Mouse (Mus musculus) right cerebral cortex, postnatal 10 days (tissue): ENCODE results near the gene Pfkfb2.
A peak's percentile ranks its signal among the peaks of the same experiment; 100 is the strongest.
"Not testable (repeated sequence)": the region's sequence is repeated elsewhere in the genome, so short reads cannot be mapped to it uniquely, and the experiment has no call there.

ENCODE experiments used
- DNase-seq, 2 experiments: peaks; one replicate each; pipeline ENCODE4 v3.0.0; 2021; ENCODE audit warnings: low spot score in 2 of 2

Gene Pfkfb2

DNA sequence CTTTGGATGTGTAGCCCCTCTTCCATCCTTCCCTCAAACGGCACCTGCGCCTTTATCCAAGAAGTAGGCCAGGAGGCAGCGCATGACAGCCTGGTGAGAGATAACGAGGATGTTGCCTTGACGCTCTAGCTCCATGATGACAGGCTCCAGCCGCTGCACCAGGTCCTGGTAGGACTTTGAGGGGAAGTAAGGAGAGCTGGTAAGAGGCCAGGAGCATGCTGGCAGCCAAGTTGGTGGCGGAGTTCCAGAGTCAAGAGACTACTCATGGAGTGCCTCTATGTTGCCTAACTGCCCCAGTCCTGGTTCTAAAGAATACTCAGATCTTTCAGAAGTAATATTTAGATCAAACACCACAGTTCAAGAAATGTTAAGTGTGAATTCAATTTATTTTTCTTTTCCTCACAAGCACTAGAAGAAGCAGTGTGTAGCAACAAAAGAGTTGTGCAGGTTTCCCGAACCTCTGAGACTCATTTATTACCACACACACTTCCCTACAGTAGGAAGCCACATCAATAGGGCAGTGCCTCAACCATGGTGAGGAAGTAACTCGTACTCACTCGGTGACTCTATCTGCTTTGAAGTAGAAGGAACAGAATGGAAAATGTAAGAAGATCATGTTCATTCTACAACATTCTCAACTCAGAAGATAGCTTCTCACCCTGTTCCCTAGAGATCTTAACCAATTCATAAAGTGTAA, 29.0 kb downstream of the Pfkfb2 start:
- DNase-seq = peak; percentile 59 to 62

DNA sequence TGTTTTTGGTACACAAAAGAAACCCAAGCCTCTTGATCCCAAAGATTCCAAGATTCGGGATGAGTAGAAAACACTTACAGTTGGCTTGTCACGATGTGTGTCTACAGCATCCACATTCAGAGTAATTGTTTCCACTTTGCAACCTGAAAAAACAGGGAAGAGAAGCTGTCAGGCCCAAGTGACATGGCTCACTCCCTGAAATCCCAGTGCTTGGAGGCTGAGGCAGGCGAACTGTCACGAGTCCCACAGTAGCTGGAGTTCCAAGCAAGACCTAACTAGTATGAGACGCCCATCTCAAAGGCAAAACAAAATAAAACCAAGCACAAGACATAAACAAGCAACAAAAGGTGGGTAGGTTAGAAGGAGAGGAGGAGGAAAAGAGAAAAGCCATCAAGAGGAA, 30.5 kb downstream of the Pfkfb2 start:
- DNase-seq = no peak

DNA sequence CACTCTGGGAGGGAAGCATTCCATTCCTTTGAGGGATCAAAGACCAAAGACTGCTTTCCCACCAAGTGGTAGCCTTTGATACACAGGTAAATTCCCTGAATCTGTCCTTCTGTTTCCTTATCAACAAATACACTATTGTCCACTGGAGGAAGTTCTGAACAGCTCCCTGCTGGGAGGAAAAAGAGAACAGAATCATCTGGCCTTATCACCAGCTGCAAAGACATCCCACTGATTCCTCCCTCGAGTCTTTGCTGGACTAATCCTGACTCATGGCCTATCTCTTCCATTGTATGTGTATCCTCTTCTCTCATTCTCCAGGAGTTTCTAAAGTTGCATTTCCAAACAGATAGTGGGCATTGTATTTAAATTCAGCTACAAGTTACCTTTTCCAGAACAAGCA, 45.1 kb downstream of the Pfkfb2 start:
- DNase-seq = no peak

DNA sequence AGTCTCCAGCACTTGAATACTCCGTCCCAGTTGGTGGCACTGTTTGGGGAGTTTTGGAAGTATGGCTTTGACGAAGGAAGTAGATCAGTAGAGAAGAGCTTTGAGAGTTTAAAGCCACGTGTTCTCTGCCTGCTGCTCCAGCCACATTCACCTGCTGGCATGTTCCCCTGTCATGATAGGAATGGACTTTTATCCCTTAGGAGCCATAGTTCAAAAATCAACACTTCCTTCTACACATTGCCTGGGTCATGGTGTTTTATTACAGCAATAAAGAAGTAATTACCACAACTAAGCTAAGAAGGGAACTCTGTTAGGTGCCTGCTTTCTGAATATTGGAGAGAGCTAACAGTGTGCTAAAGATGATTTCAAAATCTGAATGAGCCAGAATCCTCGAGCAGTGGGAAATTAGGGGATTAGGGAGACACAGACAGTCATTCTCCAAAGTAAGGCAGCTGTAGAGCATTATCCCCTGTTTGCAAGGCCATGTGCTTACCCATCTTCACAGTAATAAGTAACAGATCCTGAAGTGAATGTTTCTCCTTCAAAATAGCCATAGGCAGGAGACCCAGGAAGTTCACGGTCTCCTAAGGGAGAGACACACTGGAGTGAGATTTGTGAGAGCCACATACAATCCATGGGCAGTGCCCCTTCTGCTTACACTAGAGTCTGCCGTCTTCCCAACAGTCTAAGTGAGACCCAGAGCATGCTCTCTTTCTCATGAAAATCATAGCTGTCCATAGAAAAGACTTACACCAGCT, 47.2 kb downstream of the Pfkfb2 start:
- no peak for DNase-seq

DNA sequence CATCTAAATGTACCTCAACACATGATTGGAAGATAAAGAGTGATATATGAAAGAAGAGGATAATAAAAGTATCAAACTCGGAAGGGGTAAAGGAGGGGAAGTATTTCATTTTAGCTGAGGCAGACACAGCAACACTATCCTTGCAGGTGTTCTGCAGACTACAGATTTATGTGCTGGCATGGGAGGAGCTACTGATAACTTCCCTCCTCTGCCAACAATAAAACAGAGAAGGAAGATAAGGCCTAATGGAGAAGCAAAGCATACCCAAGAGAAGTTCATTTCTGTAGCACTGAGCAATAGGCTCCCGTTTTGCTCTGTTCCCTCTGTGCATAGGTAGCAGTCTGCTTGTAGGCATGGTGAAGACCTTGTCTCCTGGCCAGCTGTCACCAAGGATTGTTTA, 48.0 kb downstream of the Pfkfb2 start:
- no peak for DNase-seq

DNA sequence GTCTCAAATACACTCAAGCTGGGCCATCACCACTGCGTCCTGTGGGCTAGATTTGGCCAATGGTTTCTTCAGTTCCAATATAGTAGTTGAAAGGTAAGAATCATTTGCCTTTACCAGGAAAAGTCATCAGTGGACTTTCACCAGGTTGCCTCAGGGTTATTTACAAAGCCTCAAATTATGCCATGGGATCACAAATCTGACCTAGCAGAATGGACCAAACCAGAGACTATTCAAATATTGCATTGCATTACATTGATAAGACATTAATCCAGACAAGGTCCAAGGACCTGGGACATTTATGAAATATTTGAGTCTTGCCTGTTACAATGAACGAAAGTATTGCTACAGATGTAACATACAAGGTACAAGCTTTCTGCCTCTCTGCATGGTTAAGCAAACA, 50.5 kb downstream of the Pfkfb2 start:
- no peak for DNase-seq

DNA sequence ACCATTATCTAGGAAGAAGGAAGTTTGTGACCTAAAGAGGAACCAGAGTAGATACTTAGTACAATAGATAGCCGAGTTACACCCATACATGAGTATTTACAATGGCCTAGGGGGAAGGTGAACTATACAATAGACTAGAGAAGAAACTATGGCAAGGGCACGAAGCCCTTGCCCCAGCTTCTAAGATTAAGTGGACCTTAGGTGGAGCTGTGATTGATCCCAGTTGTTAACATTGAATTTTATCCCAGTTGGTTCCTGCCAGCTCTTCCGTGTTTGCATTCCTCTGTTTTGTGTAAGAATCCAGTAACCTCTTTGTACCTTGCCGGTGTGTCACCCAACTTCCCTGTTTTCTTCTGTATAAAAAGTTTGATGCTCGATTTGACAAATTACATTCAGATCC, 65.5 kb downstream of the Pfkfb2 start:
- DNase-seq = not testable (repeated sequence)

DNA sequence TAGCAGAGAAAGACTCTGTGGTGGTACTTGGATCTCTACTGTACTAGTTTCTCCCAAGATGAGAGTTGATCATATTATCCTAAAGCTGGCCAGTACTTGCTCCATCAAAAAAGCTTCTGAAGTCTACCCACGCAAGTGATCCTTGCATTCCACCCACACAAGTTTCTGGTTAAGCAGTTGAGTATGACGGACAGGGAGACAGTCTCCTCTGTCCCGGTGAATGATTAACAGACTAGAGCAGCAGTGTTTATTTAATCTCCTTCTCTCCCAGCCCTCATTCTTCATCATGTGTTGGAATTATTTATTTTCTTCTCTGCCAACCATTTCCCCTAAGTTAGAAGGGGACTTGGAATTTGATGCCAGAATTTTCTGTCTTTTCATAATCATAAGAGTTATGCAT, 67.6 kb downstream of the Pfkfb2 start, which contains the start of gene C4bp:
Gene C4bp (minus strand): TSS at position 179 of the 400 bp plus-strand sequence.
- no peak for DNase-seq

DNA sequence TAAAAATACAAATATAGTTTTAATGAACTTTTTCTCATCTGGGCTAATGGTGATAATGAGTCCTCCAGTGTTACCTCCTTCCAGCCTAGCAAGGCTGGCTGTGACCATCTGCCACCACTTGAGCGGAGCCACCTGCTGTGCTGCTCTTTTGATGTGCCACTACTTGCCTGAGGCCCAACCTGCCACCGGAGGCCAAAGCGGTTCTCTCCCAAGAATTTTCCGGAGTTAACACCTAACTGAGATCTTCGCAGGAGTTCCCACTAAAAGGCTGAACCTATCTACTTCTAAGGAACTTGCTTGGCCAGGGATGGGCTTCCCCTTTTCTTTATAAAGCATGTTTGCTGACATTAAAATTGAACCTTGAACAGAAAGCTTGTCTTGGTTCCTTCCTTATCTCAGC, 69.4 kb downstream of the Pfkfb2 start:
- not testable (repeated sequence) for DNase-seq

DNA sequence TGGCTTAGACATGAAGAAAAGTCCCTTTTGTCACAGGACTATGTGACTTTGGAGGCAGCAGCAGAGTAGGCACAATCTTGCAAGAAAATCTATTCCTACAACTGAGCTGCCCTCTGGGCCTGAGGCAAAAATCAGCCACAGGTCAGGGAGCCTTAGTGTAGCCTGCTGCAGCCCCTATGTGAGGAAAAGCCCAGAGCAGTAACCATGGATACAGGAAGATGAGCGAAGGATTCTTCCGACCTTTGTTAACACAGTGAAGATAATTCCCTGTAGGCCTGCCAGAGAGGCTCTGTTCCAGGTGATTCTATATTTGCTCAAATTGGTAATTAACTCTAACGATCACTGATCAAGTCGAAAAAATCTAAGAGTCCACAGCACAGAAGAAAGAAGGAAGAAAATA, 85.0 kb downstream of the Pfkfb2 start:
- no peak for DNase-seq

DNA sequence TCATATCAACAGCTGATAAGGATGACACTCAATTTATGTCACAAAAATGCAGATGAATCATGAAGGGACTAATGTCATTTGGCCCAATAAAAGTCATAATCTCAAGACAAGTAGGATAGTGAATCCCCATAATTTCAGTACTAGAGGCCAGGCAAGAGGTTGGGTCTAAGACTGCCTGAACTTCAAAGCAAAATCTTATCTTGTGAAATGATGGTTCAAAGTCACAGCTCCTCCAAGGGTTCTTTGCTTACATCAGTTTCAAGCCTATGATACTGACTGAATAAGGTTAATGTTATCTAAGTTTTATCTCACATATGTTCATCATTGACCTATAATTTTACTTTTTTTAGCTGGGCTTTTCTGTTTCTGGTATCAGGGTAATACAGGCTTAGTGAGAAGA, 88.1 kb downstream of the Pfkfb2 start:
- no peak for DNase-seq
